Mouse (Mus musculus): ENCODE data around the gene Rbbp5. TPM values are rescaled to one million over a fixed set of nuclear protein-coding genes. Genes with fewer than 3 reads are reported as not detected.

Gene Rbbp5
- polyA plus RNA-seq, 1 experiment, result 10.7 TPM

DNA sequence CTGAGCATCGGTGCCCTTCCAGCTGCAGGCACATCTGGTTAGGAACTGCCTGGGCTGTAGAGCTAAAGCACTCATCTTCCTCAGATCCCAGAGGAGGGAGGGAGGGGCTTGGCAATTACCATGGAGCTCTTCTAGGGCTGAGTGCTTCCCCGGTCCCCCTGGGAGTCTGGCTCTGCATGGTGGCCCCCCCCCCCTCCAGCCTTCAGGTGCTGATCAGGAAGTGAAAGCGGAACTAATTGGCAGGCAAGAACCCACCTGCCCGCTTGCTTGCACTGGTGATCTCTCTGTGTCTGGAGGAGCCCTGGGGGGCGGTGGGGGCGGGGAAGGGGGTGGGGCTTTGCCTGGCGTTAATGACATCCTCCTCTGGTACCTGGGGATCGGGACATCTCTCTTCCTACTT is 56.7 kb downstream of the Rbbp5 start:
- Histone ChIP-seq H3K4me3 (ENCODE audit: extremely low read depth, insufficient read depth, insufficient read length) (no peak overlapping the region), H3K27me3 (ENCODE audit: control insufficient read depth, insufficient read depth, low read length) (no peaks in the 10 kb centered on the region), H3K27ac (ENCODE audit: insufficient read depth, low read length) (no peak overlapping the region), H3K4me1 (ENCODE audit: control insufficient read depth, insufficient read depth, insufficient read length) (peaks cover 24% of the 10 kb centered on the region; the same call in 1 of the 2 replicates), H3K36me3 (ENCODE audit: control insufficient read depth, insufficient read depth, low read length) (no peaks in the 10 kb centered on the region)
- peak; percentile 53 to 61 for DNase-seq (ENCODE audit: low read depth in 1 of 2, low spot score in 2 of 2)
- WGBS, result 4% methylated on average over 7 of the region's 8 CpGs
- TF ChIP-seq CTCF (IDR thresholded peaks at IDR 0.05; ENCODE audit: extremely low read depth, insufficient read depth, insufficient read length, insufficient replicate concordance), result no peak
- no peak for TF ChIP-seq POLR2A (IDR thresholded peaks at IDR 0.05; ENCODE audit: low read depth, low read length)

DNA sequence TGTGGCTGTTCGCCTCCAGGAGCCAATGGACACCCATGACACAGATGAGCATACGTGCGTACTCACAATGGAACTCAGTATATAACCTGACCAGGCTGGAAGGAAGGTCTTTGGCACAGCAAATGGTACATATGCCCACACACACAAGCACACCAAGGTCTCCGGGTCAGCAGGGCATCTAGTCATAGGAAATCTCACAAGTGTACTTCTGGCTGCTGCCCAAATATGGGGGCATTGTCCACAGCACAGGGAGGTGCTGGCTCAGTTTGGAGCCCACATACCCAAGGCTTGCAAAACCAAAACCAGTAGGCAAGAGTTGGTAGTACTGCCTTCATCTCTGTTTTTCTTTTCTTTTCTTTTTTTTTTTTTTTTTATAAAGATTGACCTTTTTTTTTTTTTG is 58.4 kb downstream of the Rbbp5 start:
- Histone ChIP-seq H3K27me3 (ENCODE audit: control insufficient read depth, insufficient read depth, low read length) (0 out of 2 replicates have a peak, but pooled peaks cover 2% of the 10 kb centered on the region), H3K27ac (ENCODE audit: insufficient read depth, low read length) (no peak overlapping the region), H3K36me3 (ENCODE audit: control insufficient read depth, insufficient read depth, low read length) (no peaks in the 10 kb centered on the region), H3K4me3 (ENCODE audit: extremely low read depth, insufficient read depth, insufficient read length) (no peak overlapping the region), H3K4me1 (ENCODE audit: control insufficient read depth, insufficient read depth, insufficient read length) (peaks cover 22% of the 10 kb centered on the region; the same call in 1 of the 2 replicates)
- TF ChIP-seq CTCF (IDR thresholded peaks at IDR 0.05; ENCODE audit: extremely low read depth, insufficient read depth, insufficient read length, insufficient replicate concordance), result no peak
- 86% methylated on average over 4 of the region's 4 CpGs for WGBS
- no peak for DNase-seq (ENCODE audit: low read depth in 1 of 2, low spot score in 2 of 2)

DNA sequence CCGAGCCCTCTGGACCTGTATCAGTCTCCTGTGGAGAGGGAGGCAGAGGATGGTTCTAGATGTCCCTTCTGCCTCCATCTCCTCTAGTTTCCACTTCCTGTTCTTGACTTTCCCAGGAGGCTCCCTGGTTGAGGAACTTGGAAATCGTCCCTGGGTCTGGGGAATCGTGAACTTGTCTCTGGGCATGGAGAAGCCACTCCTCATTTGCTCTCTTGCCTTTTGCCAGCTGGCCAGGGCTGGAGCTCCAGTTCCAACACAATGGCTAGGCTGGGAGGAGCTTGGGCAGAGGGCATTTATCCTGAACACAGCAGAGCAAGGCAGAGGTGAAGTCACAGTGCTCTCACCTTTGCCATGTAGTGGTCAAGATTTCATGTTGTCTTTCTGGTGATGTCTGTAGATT is 59.3 kb downstream of the Rbbp5 start:
- H3K4me3 ChIP-seq (ENCODE audit: extremely low read depth, insufficient read depth, insufficient read length), result no peak overlapping the region
- 57% methylated on average over 3 of the region's 3 CpGs for WGBS
- DNase-seq (ENCODE audit: low read depth in 1 of 2, low spot score in 2 of 2), result no peak
- peaks cover 19% of the 10 kb centered on the region for H3K4me1 ChIP-seq (ENCODE audit: control insufficient read depth, insufficient read depth, insufficient read length)
- TF ChIP-seq POLR2A (IDR thresholded peaks at IDR 0.05; ENCODE audit: low read depth, low read length) (no peak), CTCF (IDR thresholded peaks at IDR 0.05; ENCODE audit: extremely low read depth, insufficient read depth, insufficient read length, insufficient replicate concordance) (no peak)
- H3K27ac ChIP-seq (ENCODE audit: insufficient read depth, low read length), result no peak overlapping the region
- H3K27me3 ChIP-seq (ENCODE audit: control insufficient read depth, insufficient read depth, low read length), result peaks cover 6% of the 10 kb centered on the region
- H3K36me3 ChIP-seq (ENCODE audit: control insufficient read depth, insufficient read depth, low read length), result no peaks in the 10 kb centered on the region

DNA sequence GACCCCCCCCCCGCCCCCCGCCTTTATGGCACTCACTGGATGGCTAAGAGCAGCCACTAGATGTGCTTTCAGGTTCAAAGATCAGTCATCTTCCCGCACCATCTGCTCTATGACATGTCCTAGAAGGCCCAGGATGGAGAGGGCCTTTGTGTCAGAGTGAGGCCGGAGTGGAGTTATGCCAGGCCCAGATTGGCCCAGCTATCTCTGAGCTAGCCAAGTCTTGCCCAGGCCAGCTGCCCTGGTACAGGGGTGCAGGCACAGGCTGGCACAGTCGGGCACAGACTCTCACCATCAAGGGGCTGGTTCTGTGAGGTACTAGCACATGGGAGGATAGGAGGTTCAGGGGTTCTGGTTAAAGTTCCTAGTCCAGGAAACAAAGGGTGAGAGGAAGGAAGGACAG is 60.6 kb downstream of the Rbbp5 start:
- Histone ChIP-seq H3K4me3 (ENCODE audit: extremely low read depth, insufficient read depth, insufficient read length) (no peak overlapping the region), H3K27me3 (ENCODE audit: control insufficient read depth, insufficient read depth, low read length) (peaks cover 6% of the 10 kb centered on the region), H3K4me1 (ENCODE audit: control insufficient read depth, insufficient read depth, insufficient read length) (peaks cover 20% of the 10 kb centered on the region), H3K27ac (ENCODE audit: insufficient read depth, low read length) (no peak overlapping the region), H3K36me3 (ENCODE audit: control insufficient read depth, insufficient read depth, low read length) (no peaks in the 10 kb centered on the region)
- WGBS, result 88% methylated on average over 5 of the region's 5 CpGs
- TF ChIP-seq CTCF (IDR thresholded peaks at IDR 0.05; ENCODE audit: extremely low read depth, insufficient read depth, insufficient read length, insufficient replicate concordance) (no peak), POLR2A (IDR thresholded peaks at IDR 0.05; ENCODE audit: low read depth, low read length) (no peak)
- no peak for DNase-seq (ENCODE audit: low read depth in 1 of 2, low spot score in 2 of 2)

DNA sequence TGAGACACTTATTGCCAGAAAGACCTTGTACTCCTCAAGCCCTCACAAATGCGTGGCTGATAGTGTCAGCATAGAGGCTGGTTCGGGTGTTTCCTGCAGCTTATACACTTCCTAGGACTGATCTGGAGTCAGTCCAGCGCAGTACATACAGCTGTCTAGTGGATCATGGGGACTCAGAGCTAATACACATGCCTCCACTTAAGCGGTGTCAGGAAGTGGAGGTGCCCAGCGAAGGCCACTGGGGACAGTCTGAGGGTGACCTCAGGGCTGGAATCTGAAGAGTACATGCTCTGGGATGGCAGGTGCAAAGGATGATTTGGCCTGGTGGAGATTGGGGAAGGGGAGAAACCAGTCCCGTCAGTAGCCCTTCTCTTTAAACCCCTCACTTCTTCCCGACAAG is 63.5 kb downstream of the Rbbp5 start:
- no peaks in the 10 kb centered on the region for H3K36me3 ChIP-seq (ENCODE audit: control insufficient read depth, insufficient read depth, low read length)
- no peak for TF ChIP-seq POLR2A (IDR thresholded peaks at IDR 0.05; ENCODE audit: low read depth, low read length)
- no peak for TF ChIP-seq CTCF (IDR thresholded peaks at IDR 0.05; ENCODE audit: extremely low read depth, insufficient read depth, insufficient read length, insufficient replicate concordance)
- no peak for DNase-seq (ENCODE audit: low read depth in 1 of 2, low spot score in 2 of 2)
- no peak overlapping the region for H3K4me3 ChIP-seq (ENCODE audit: extremely low read depth, insufficient read depth, insufficient read length)
- no peak overlapping the region for H3K27ac ChIP-seq (ENCODE audit: insufficient read depth, low read length)
- H3K27me3 ChIP-seq (ENCODE audit: control insufficient read depth, insufficient read depth, low read length), result peaks cover 9% of the 10 kb centered on the region
- 46% methylated on average over 7 of the region's 7 CpGs for WGBS
- H3K4me1 ChIP-seq (ENCODE audit: control insufficient read depth, insufficient read depth, insufficient read length), result peaks cover 5% of the 10 kb centered on the region

DNA sequence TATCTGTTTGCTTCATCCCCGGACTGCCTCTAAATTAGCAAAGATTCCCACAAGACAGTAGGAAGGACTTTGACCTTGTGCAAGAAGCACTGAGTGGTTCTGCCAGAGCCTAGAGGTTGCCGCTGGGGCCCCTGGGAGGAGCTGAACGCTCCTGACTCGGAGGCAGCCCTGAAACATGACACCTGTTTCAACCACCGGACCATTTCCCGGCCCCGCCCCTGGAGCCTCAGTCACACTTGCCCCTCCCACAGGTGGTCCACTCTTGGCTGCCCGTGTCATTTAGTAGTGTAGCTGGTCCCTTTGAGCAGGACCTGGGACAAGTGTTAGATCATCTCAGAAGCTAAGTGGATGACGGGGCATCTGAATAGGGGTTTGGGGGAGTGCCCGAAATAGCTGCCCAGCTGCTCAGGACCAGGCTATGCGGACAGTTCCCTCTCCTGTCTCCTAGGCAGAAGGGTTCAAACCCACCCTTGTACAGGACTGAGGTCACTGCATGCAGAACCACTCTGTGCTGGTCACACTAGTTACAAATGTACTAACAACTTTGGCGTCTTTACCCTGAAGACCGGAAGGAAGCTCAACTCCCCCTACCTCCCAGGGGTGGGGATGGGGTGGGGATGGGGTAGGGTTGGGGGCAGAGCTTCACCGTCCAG is 64.1 kb downstream of the Rbbp5 start:
- Histone ChIP-seq H3K36me3 (ENCODE audit: control insufficient read depth, insufficient read depth, low read length) (no peaks in the 10 kb centered on the region), H3K4me3 (ENCODE audit: extremely low read depth, insufficient read depth, insufficient read length) (no peak overlapping the region), H3K4me1 (ENCODE audit: control insufficient read depth, insufficient read depth, insufficient read length) (peaks cover 5% of the 10 kb centered on the region), H3K27me3 (ENCODE audit: control insufficient read depth, insufficient read depth, low read length) (peaks cover 9% of the 10 kb centered on the region), H3K27ac (ENCODE audit: insufficient read depth, low read length) (no peak overlapping the region)
- 5% methylated on average over 14 of the region's 14 CpGs for WGBS
- TF ChIP-seq CTCF (IDR thresholded peaks at IDR 0.05; ENCODE audit: extremely low read depth, insufficient read depth, insufficient read length, insufficient replicate concordance), result no peak
- TF ChIP-seq POLR2A (IDR thresholded peaks at IDR 0.05; ENCODE audit: low read depth, low read length), result no peak
- peak in 1 of 2 experiments; percentile 42 for DNase-seq (ENCODE audit: low read depth in 1 of 2, low spot score in 2 of 2)

DNA sequence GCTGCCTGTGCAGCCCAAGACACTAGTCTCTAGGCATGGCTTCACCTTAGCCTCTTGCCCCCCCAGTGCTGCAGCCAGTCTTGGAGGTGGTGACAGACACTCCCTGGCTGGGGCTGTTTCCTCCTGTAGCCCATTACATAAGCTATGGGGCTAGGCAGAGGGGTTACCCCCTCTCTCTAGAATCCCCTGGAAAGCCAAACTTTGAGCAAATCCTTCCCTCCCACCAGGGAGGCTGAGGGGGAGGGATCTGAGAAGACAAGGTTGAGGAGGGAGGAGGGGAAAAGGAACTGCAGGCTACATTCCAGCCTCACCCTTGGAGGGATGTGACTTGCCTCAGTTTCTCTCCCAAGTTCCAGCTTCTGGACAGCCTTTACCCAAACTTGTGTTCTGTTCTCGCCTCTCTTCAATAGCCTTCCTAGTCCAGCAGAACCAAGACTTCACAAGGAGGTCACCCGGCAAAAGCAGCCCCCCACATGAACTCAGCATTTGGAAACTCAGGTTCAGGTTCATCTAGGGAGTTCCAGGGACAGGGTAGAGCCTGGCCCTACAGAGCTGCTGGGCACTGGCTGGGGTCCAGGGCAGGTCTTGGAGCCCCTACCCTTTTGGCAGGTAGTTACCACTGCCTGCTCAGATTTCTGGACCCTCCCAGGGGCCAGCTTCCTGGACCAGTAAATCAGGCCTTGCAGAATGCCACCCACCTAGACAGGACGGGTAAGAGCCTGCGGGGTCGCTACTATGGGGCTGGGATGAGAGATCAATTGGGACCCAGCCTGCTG is 64.8 kb downstream of the Rbbp5 start:
- H3K27me3 ChIP-seq (ENCODE audit: control insufficient read depth, insufficient read depth, low read length), result peaks cover 9% of the 10 kb centered on the region
- no peak for DNase-seq (ENCODE audit: low read depth in 1 of 2, low spot score in 2 of 2)
- H3K27ac ChIP-seq (ENCODE audit: insufficient read depth, low read length), result no peak overlapping the region
- WGBS, result 17% methylated on average over 5 of the region's 5 CpGs
- TF ChIP-seq CTCF (IDR thresholded peaks at IDR 0.05; ENCODE audit: extremely low read depth, insufficient read depth, insufficient read length, insufficient replicate concordance) (no peak), POLR2A (IDR thresholded peaks at IDR 0.05; ENCODE audit: low read depth, low read length) (no peak)
- no peak overlapping the region for H3K4me3 ChIP-seq (ENCODE audit: extremely low read depth, insufficient read depth, insufficient read length)
- H3K4me1 ChIP-seq (ENCODE audit: control insufficient read depth, insufficient read depth, insufficient read length), result peaks cover 5% of the 10 kb centered on the region
- no peaks in the 10 kb centered on the region for H3K36me3 ChIP-seq (ENCODE audit: control insufficient read depth, insufficient read depth, low read length)

All from spleen, adult 2 months (tissue).